Mouse (Mus musculus): ENCODE data around the gene Stt3b.

The Stt3b gene

GRCm38 (mm10) chr9:115215830-115216701 lies 94.2 kb downstream of the Stt3b start:
- in situ Hi-C loops (cut with MboI, MseI) = no loop called here

GRCm38 (mm10) chr9:115214572-115215571 lies 95.3 kb downstream of the Stt3b start:
- in situ Hi-C loops (cut with MboI, MseI) = no loop called here

GRCm38 (mm10) chr9:115213755-115214264 lies 96.4 kb downstream of the Stt3b start:
- in situ Hi-C loops (cut with MboI, MseI) = no loop called here

GRCm38 (mm10) chr9:115210535-115210934 lies 99.7 kb downstream of the Stt3b start:
- in situ Hi-C loops (cut with MboI, MseI) = no loop called here

GRCm38 (mm10) chr9:115209737-115210136 lies 100.5 kb downstream of the Stt3b start:
- in situ Hi-C loops (cut with MboI, MseI) = no loop called here

GRCm38 (mm10) chr9:115206219-115206618 lies 104.0 kb downstream of the Stt3b start:
- in situ Hi-C loops (cut with MboI, MseI) = no loop called here

GRCm38 (mm10) chr9:115205491-115205890 lies 104.7 kb downstream of the Stt3b start:
- in situ Hi-C loops (cut with MboI, MseI) = no loop called here

- in situ Hi-C loops (cut with MboI, MseI) = no loop called here
These were observed 107.1 kb downstream of the Stt3b start for GRCm38 (mm10) chr9:115203136-115203535.

GRCm38 (mm10) chr9:115201264-115201663 lies 109.0 kb downstream of the Stt3b start:
- in situ Hi-C loops (cut with MboI, MseI) = no loop called here

- in situ Hi-C loops (cut with MboI, MseI) = no loop called here
These were observed 109.9 kb downstream of the Stt3b start for GRCm38 (mm10) chr9:115200166-115200862.

- in situ Hi-C loops (cut with MboI, MseI) = no loop called here
These were observed 113.1 kb downstream of the Stt3b start for GRCm38 (mm10) chr9:115197082-115197481.

DNA sequence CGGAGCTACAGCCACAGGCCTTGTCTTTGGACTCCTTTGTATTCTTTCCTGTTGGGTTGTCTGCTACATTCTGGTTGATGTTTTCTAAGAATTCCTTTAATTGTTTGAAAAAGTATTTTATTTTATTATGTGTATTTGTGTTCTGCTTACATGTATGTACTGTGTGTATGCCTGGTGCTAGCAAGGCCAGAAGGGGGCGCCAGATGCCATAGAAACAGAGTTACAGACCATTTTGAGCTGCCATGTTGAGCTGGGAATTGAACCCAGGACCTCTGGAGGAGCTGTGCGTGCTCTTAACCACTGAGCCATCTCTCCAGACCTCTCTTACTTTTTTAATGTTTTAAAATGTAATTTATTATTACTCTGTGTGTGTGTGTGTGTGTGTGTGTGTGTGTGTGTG lies 117.3 kb downstream of the Stt3b start:
- in situ Hi-C loops (cut with MboI, MseI) = no loop called here
